Mouse (Mus musculus) midbrain, embryonic 13.5 days (tissue): ENCODE results near the gene Shb. TPM values are rescaled to one million over a fixed set of nuclear protein-coding genes. Genes with fewer than 3 reads are reported as not detected.
"Not testable (repeated sequence)": the region's sequence is repeated elsewhere in the genome, so short reads cannot be mapped to it uniquely, and the experiment has no call there.

ENCODE experiments used
- ATAC-seq: fragments of 200-750 bp; cut with Nextera tagmentation; 2 replicates; pipeline ENCODE4 v1.8.0; 2017; ENCODE audit warnings: mild to moderate bottlenecking, moderate TSS enrichment, moderate library complexity
- H3K27ac ChIP-seq: fragments of 300-500 bp; sonication (generic); 2 replicates; pipeline ENCODE4 v1.5.1; 2015; ENCODE audit warnings: inconsistent platforms, mild to moderate bottlenecking, moderate library complexity
- H3K27me3 ChIP-seq: fragments of 300-500 bp; sonication (generic); 2 replicates; pipeline ENCODE4 v1.6.1; 2015; ENCODE audit warnings: mild to moderate bottlenecking, inconsistent platforms
- H3K36me3 ChIP-seq: fragments of 300-500 bp; sonication (generic); 2 replicates; pipeline ENCODE4 v1.6.1; 2015; ENCODE audit warnings: mild to moderate bottlenecking, inconsistent platforms
- H3K4me1 ChIP-seq: fragments of 300-500 bp; sonication (generic); replicated peaks from 2 replicates; pipeline ENCODE4 v1.6.1; 2015; ENCODE audit warnings: inconsistent platforms
- H3K4me2 ChIP-seq: fragments of 300-500 bp; sonication (generic); replicated peaks from 2 replicates; pipeline ENCODE4 v1.6.1; 2015; ENCODE audit warnings: moderate library complexity, mild to moderate bottlenecking, inconsistent platforms
- H3K4me3 ChIP-seq: fragments of 300-500 bp; sonication (generic); replicated peaks from 2 replicates; pipeline ENCODE4 v1.5.1; 2015; ENCODE audit warnings: mild to moderate bottlenecking, inconsistent platforms
- H3K9ac ChIP-seq: fragments of 300-500 bp; sonication (generic); replicated peaks from 2 replicates; pipeline ENCODE4 v1.6.1; 2015; ENCODE audit warnings: mild to moderate bottlenecking, inconsistent platforms
- H3K9me3 ChIP-seq: fragments of 300-500 bp; sonication (generic); 2 replicates; pipeline ENCODE4 v1.6.1; 2016; ENCODE audit warnings: mild to moderate bottlenecking, inconsistent platforms
- WGBS: fragments of 180-500 bp; shearing (Covaris S2); methylation state at CpG from one replicate; pipeline ENCODE4 v1.1.7; 2015; 5-methylcytosine and 5-hydroxymethylcytosine counted together
- microRNA-seq: library from miRNA; unstranded; fragments of <30 nt; microRNA quantifications from one replicate; pipeline ENCODE4, GENCODE M21; 2016
- polyA plus RNA-seq: library from polyadenylated mRNA; unstranded; fragments of >200 nt; fragmentation: Nextera tagmentation; extraction: Ambion mirVana; gene quantifications from 2 replicates; pipeline ENCODE4 v1.2.1, GENCODE M21; 2015

Shb gene
- polyA plus RNA-seq, 1 experiment from 2014 or later: 3.6 TPM

DNA sequence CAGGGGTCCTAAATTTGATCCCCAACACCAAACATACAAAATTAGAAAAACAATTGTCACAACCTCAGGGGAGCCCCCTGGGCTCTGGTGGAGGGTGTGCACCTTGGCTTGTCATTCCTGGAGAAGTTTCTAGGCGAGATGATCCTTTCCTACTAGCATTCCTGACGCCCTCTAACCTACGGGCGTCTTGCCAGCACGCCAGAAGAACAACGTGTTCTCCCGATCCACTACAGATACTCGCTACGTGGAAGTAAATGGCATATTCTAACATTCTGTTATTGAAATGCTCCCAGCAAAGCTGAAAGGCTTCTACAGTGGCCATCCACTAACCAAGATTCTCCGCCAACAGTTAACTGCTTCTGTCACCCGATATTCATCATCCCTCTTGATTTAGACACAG is 139.7 kb downstream of the Shb start:
- no peaks in the 10 kb centered on the region for H3K4me1 ChIP-seq
- no peak overlapping the region for H3K27ac ChIP-seq
- no peak overlapping the region for H3K4me3 ChIP-seq
- no peak overlapping the region for H3K4me2 ChIP-seq
- H3K27me3 ChIP-seq: no peaks in the 10 kb centered on the region
- 85% methylated on average over 11 of the region's 11 CpGs for WGBS
- no peaks in the 10 kb centered on the region for H3K9me3 ChIP-seq
- peaks cover 17% of the 10 kb centered on the region for H3K36me3 ChIP-seq
- no peak overlapping the region for H3K9ac ChIP-seq
- ATAC-seq: no peak

DNA sequence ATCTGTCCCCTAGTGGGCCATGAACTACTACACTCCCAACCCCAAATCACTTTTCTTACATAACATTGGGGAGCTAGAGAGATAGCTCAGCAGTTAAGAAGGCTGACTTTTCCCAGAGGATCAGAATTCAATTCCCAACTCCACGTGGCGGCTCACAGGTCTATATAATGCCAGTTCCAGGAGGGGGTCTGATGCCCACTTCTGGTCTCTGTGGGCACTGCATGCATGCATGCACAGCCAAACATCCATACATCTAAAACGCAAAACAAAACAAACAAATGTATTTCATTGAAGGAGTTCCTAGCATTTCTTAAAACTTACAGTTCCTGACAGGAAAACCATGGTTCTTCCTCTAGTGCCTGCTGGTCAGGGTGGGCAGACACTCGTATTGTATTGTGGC is 140.2 kb downstream of the Shb start:
- no peak overlapping the region for H3K9ac ChIP-seq
- WGBS: 68% methylated on average over 4 of the region's 4 CpGs
- no peak overlapping the region for H3K4me3 ChIP-seq
- peaks cover 12% of the 10 kb centered on the region for H3K36me3 ChIP-seq
- no peaks in the 10 kb centered on the region for H3K27me3 ChIP-seq
- no peak for ATAC-seq
- H3K27ac ChIP-seq: no peak overlapping the region
- H3K4me2 ChIP-seq: no peak overlapping the region
- H3K4me1 ChIP-seq: no peaks in the 10 kb centered on the region
- H3K9me3 ChIP-seq: peaks cover 4% of the 10 kb centered on the region; the same call in 1 of the 2 replicates

DNA sequence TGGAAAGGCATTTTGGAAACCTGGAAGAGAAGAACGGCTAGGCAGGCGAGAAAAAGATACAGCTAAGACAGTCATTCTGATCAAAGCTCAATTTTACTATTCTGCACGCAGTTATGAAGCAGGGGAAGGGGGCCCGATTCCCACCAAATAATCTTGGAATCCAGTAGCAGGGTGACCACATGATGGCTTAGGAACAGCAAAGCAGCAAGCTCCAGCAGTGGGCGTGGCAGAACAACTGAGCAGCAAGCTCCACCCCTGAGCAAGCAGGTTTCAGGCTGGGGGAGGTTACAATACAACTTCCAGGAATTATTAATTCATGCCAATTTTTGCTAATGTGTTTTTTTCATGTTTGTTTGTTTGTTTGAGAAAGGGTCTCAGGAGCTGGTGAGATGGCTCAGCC is 145.0 kb downstream of the Shb start:
- ATAC-seq, H3K4me1 ChIP-seq, H3K27me3 ChIP-seq, H3K36me3 ChIP-seq, H3K27ac ChIP-seq, H3K9ac ChIP-seq, H3K4me3 ChIP-seq, H3K4me2 ChIP-seq, H3K9me3 ChIP-seq: not testable (repeated sequence)
- WGBS: 97% methylated on average over 5 of the region's 5 CpGs

DNA sequence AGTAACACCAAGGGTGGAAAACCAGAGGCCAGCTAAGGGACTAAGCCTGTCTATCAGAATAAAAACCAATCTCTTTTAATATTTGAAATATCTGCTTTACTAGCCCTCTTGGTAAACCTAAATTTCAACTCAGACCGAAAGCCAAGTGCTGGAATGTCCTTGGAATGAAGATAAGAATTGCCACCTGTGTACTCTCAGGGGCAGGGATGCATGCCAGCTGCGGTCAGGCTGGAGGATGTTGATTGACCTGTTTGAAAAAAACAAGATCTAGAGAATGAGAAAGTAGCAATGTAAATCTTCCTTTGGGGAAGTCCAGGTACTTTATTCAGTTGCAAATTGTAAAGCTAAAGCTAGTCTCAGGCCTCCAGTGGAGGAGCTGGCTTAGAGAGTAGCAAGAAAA is 150.1 kb downstream of the Shb start:
- WGBS: 88% methylated on average over 2 of the region's 2 CpGs
- H3K4me1 ChIP-seq, H3K9me3 ChIP-seq, H3K9ac ChIP-seq, H3K27me3 ChIP-seq, H3K4me3 ChIP-seq, H3K4me2 ChIP-seq, H3K36me3 ChIP-seq, H3K27ac ChIP-seq, ATAC-seq: not testable (repeated sequence)

DNA sequence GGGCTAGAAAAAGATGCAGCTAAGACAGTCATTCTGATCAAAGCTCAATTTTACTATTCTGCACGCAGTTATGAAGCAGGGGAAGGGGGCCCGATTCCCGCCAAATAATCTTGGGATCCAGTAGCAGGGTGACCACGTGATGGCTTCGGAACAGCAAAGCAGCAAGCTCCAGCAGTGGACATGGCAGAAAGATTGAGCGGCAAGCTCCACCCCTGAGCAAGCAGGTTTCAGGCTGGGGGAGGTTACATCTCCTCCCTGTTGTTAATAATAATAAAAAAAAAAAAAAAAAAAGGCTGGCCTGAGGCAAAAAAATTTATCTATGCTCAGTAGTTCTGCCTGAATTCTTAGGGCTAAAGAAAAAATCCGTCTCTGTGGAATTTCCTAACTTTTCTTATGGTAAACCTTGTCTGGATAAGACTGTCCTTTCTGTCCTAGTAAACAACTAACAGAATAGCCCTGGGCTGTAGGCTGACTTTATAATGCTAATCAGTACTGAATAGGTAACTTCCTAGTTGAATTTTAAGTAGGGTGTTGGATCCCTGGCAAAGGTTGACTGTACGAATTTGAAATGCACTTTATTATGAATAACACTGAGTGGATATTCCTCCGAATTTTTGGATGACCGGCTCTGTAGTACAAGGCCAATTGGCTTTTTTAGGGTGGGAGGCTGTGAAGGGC is 151.2 kb downstream of the Shb start:
- H3K4me2 ChIP-seq, H3K4me3 ChIP-seq, H3K9ac ChIP-seq, H3K27ac ChIP-seq, H3K27me3 ChIP-seq, H3K9me3 ChIP-seq, ATAC-seq, H3K4me1 ChIP-seq: not testable (repeated sequence)
- 86% methylated on average over 10 of the region's 10 CpGs for WGBS
- H3K36me3 ChIP-seq: peaks cover 18% of the 10 kb centered on the region

DNA sequence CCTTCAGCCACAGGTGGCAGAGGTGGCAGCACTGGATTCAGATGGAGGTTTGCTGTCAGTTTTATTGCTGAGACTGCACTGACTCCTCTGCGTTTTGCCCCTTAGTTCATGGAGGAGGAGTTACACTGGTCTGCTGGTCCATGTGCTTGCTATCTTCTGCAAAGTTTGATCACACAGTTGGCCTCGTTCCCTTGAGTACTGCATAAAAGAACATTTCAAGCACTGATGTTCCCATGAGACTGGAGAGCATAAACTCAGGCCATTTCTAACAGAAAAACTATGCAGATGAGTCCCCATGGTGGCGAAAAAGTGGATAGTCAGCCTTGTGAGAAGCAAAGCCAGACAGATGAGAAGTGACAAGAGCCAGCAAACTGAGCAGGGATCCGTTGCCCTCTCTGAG is 155.7 kb downstream of the Shb start:
- WGBS: 84% methylated on average over 4 of the region's 4 CpGs
- H3K36me3 ChIP-seq: peaks cover 59% of the 10 kb centered on the region

DNA sequence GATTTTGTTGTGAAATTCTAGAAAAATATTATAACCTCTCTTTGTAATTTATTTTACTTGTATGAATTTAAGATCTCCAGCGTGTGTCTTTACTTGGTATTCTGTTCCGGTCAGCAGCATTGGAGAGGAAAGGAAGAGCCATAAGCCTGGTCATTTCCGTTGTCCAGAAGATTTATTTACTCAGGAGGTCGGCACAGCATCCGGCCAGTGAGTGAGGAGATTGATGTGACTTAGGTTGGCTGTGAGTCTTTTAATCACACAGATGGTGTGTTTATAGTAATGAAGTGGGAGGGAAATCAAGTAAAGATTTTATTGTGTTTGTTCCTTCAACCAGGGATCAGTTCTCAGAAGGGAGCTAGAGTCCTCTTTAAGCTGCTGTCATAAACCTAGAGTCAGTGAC is 157.4 kb downstream of the Shb start:
- no peak for ATAC-seq
- Histone ChIP-seq H3K4me1 (no peaks in the 10 kb centered on the region), H3K4me3 (no peak overlapping the region), H3K36me3 (peaks cover 71% of the 10 kb centered on the region), H3K27me3 (no peaks in the 10 kb centered on the region), H3K9ac (no peak overlapping the region), H3K4me2 (no peak overlapping the region), H3K9me3 (no peaks in the 10 kb centered on the region), H3K27ac (no peak overlapping the region)
- 96% methylated on average over 5 of the region's 5 CpGs for WGBS

More for the DNA sequence above, 155.7 kb downstream of the Shb start:
- no peaks in the 10 kb centered on the region for H3K27me3 ChIP-seq
- H3K27ac ChIP-seq: no peak overlapping the region
- H3K4me2 ChIP-seq: no peak overlapping the region
- no peak for ATAC-seq
- no peaks in the 10 kb centered on the region for H3K9me3 ChIP-seq
- H3K4me3 ChIP-seq: no peak overlapping the region
- no peak overlapping the region for H3K9ac ChIP-seq
- no peaks in the 10 kb centered on the region for H3K4me1 ChIP-seq

Small RNA genes lying within 50 kb of the gene (microRNA-seq; reads per million reads assigned to microRNA genes)
- gene Gm22518: not detected
- not detected for gene Gm25692

Other genes with a start within 250 kb of the Shb start
- 21.9 and 23.1 TPM in 2 replicates for gene Trmt10b, start 235.3 kb downstream of the Shb start, polyA plus RNA-seq
- 7.6 and 8.7 TPM in 2 replicates for gene Dcaf10, start 190.4 kb downstream of the Shb start, polyA plus RNA-seq
- 55.0 and 61.9 TPM in 2 replicates for gene Exosc3, start 189.7 kb downstream of the Shb start, polyA plus RNA-seq
- 73.7 and 76.5 TPM in 2 replicates for gene Slc25a51, start 123.7 kb downstream of the Shb start, polyA plus RNA-seq